Mouse (Mus musculus): ENCODE data around the gene Gnat2. TPM values are rescaled to one million over a fixed set of nuclear protein-coding genes. Genes with fewer than 3 reads are reported as not detected.

Gnat2 gene
- total and polyA plus RNA-seq, 2 experiments from 2014 or later: 1.1 TPM; not detected in 1

DNA sequence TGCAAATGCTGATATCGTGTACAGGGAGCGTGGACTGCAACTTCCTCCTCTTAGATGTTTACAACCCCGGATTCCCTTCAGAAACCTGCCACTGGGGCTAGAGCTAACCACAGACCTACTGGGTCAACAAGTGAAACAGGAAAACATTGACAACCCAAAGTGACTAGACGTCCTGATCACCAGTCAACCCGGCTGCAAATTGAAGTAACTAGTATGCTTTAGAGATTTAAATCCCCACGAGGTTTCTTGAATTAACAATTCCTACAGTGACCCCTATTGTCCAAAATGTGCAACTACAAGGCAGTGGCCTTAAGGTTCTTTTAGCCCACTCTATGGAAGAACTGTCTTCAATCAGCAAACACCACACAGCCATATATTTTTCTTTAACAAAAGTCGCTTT, 31.2 kb upstream of the Gnat2 start:
- WGBS: 15% methylated on average over 7 of the region's 7 CpGs
- peak overlapping the region; percentile 14; the same call in 1 of the 2 replicates for H3K4me2 ChIP-seq (ENCODE audit: low read depth, low read length)
- no peaks in the 10 kb centered on the region for H3K36me3 ChIP-seq (replicated peaks; ENCODE audit: control insufficient read depth, insufficient read depth, low read length)
- no peak overlapping the region for H3K27ac ChIP-seq (ENCODE audit: low read depth)
- H3K4me3 ChIP-seq (ENCODE audit: low read depth, low read length): no peak overlapping the region
- peak; percentile 74 for DNase-seq (ENCODE audit: low spot score)
- TF ChIP-seq EP300 (IDR thresholded peaks at IDR 0.05; ENCODE audit: low read depth): no peak
- peak; percentile 76 for TF ChIP-seq CTCF (IDR thresholded peaks at IDR 0.05; ENCODE audit: low read depth)
- no peaks in the 10 kb centered on the region for H3K4me1 ChIP-seq (ENCODE audit: control insufficient read depth, insufficient read depth)
- no peak overlapping the region for H3K9ac ChIP-seq (replicated peaks; ENCODE audit: low read depth, low read length)
- H3K9me3 ChIP-seq (replicated peaks; ENCODE audit: control insufficient read depth, low read length): no peaks in the 10 kb centered on the region
- no peaks in the 10 kb centered on the region for H3K27me3 ChIP-seq (ENCODE audit: control insufficient read depth, insufficient read depth, low read length)
- no peak for ATAC-seq (ENCODE audit: insufficient read depth, low read depth)

DNA sequence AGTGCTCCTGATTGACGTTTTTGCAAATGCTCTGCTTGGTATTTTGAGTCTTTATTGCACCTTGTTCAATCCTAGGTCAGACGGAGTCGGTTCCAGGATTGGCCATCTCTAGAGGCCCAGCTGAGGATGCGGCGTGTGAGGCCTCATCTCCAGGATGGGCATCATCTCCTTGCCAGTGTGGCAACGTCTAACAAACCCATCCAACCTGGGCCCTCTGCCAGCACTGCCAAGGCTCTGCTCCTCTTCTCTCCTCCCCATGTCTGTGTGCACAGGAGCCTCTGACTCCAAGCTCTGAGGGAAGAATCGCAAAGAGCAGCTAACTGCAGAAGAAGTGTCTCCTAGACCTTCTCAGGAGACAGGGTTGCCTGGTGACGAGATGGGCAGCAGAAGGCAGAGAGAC, 29.9 kb upstream of the Gnat2 start:
- Histone ChIP-seq H3K4me1 (ENCODE audit: control insufficient read depth, insufficient read depth) (no peaks in the 10 kb centered on the region), H3K4me2 (ENCODE audit: low read depth, low read length) (no peak overlapping the region), H3K9me3 (replicated peaks; ENCODE audit: control insufficient read depth, low read length) (no peaks in the 10 kb centered on the region), H3K36me3 (replicated peaks; ENCODE audit: control insufficient read depth, insufficient read depth, low read length) (no peaks in the 10 kb centered on the region), H3K27ac (ENCODE audit: low read depth) (no peak overlapping the region), H3K4me3 (ENCODE audit: low read depth, low read length) (no peak overlapping the region), H3K9ac (replicated peaks; ENCODE audit: low read depth, low read length) (no peak overlapping the region), H3K27me3 (ENCODE audit: control insufficient read depth, insufficient read depth, low read length) (no peaks in the 10 kb centered on the region)
- TF ChIP-seq CTCF (IDR thresholded peaks at IDR 0.05; ENCODE audit: low read depth): no peak
- no peak for TF ChIP-seq EP300 (IDR thresholded peaks at IDR 0.05; ENCODE audit: low read depth)
- DNase-seq (ENCODE audit: low spot score) (no peak), ATAC-seq (ENCODE audit: insufficient read depth, low read depth) (no peak)
- 78% methylated on average over 8 of the region's 8 CpGs for WGBS

DNA sequence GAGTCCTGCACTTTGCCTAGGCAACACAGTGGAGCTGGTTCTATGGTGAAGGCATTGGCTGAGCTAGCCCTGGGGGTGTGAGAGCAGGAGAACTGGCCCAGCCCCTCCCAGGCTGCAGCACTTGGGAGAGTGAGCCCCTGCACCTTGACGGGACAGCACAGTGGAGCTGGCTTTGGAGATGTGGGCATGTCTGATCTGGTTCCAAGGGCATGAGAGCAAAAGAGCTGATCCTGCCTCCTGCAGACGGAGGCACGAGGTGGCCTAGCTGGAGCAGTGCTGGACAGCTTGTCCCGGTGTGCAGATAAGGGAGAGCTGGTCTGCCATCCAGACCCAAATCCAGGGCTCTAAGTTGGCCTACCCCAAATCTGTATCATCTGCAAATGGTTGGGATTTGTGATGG, 27.9 kb upstream of the Gnat2 start:
- no peak overlapping the region for H3K4me2 ChIP-seq (ENCODE audit: low read depth, low read length)
- H3K4me1 ChIP-seq (ENCODE audit: control insufficient read depth, insufficient read depth): peaks cover 4% of the 10 kb centered on the region; the same call in 1 of the 2 replicates
- 32% methylated on average over 4 of the region's 4 CpGs for WGBS
- H3K9ac ChIP-seq (replicated peaks; ENCODE audit: low read depth, low read length): no peak overlapping the region
- no peaks in the 10 kb centered on the region for H3K27me3 ChIP-seq (ENCODE audit: control insufficient read depth, insufficient read depth, low read length)
- no peaks in the 10 kb centered on the region for H3K9me3 ChIP-seq (replicated peaks; ENCODE audit: control insufficient read depth, low read length)
- no peaks in the 10 kb centered on the region for H3K36me3 ChIP-seq (replicated peaks; ENCODE audit: control insufficient read depth, insufficient read depth, low read length)
- ATAC-seq (ENCODE audit: insufficient read depth, low read depth): no peak
- no peak overlapping the region for H3K27ac ChIP-seq (ENCODE audit: low read depth)
- TF ChIP-seq CTCF (IDR thresholded peaks at IDR 0.05; ENCODE audit: low read depth) (no peak), EP300 (IDR thresholded peaks at IDR 0.05; ENCODE audit: low read depth) (no peak)
- H3K4me3 ChIP-seq (ENCODE audit: low read depth, low read length): no peak overlapping the region
- no peak for DNase-seq (ENCODE audit: low spot score)

DNA sequence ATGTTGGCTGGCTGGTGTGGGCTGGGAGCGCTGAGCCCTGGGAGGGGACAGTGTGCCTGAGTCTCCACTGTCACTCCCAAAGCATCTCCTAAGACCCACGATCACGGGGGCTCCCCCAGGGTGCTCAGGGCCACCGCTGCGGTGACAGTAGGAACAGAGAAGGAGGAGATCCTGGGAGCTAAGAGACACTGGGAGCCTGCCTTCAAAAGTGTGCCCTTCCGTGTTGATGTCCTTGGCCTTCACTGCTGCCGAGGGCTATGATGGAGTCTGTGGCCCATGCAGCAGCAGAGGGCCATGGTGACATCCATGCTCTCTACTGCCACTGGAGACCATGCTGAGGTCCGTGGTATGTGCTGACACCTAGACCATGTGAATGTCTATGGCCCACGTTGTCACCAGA, 27.0 kb upstream of the Gnat2 start:
- Histone ChIP-seq H3K36me3 (replicated peaks; ENCODE audit: control insufficient read depth, insufficient read depth, low read length) (no peaks in the 10 kb centered on the region), H3K9ac (replicated peaks; ENCODE audit: low read depth, low read length) (no peak overlapping the region; the same call in 1 of the 2 replicates), H3K9me3 (replicated peaks; ENCODE audit: control insufficient read depth, low read length) (no peaks in the 10 kb centered on the region), H3K27me3 (ENCODE audit: control insufficient read depth, insufficient read depth, low read length) (no peaks in the 10 kb centered on the region), H3K4me1 (ENCODE audit: control insufficient read depth, insufficient read depth) (peaks cover 4% of the 10 kb centered on the region; the same call in 1 of the 2 replicates), H3K4me3 (ENCODE audit: low read depth, low read length) (no peak overlapping the region), H3K4me2 (ENCODE audit: low read depth, low read length) (no peak overlapping the region), H3K27ac (ENCODE audit: low read depth) (no peak overlapping the region)
- 73% methylated on average over 9 of the region's 9 CpGs for WGBS
- TF ChIP-seq EP300 (IDR thresholded peaks at IDR 0.05; ENCODE audit: low read depth) (no peak), CTCF (IDR thresholded peaks at IDR 0.05; ENCODE audit: low read depth) (no peak)
- ATAC-seq (ENCODE audit: insufficient read depth, low read depth) (no peak), DNase-seq (ENCODE audit: low spot score) (no peak)

DNA sequence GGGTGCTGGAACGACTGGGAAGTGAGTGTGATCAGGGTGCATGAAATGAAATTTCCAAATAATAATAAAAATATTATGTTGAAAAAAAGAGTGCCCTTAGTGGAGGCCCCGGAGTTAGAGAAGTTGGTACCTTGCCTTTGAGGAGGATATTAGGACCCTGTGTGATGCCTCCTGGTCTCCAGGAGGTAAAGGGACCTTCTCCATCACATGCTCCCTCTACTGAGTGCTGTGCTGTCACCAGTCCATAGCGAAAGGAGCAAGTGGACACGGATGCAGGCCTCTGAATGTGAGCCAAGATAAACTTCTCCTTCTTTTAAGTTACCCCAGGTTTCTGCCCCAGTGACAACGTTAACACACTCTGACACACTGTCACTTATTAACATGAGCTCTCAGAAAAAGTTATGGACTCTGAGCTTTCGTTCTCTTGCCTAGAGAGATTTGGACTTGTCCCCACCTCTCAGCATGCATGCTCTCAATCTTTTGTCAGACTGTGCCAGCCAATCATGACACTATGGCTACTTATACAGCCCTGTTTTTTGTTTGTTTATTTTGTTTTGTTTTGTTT, 25.1 kb upstream of the Gnat2 start:
- Histone ChIP-seq H3K9ac (replicated peaks; ENCODE audit: low read depth, low read length) (no peak overlapping the region), H3K27ac (ENCODE audit: low read depth) (no peak overlapping the region), H3K4me3 (ENCODE audit: low read depth, low read length) (no peak overlapping the region), H3K36me3 (replicated peaks; ENCODE audit: control insufficient read depth, insufficient read depth, low read length) (no peaks in the 10 kb centered on the region), H3K9me3 (replicated peaks; ENCODE audit: control insufficient read depth, low read length) (no peaks in the 10 kb centered on the region), H3K4me1 (ENCODE audit: control insufficient read depth, insufficient read depth) (peaks cover 4% of the 10 kb centered on the region; the same call in 1 of the 2 replicates), H3K27me3 (ENCODE audit: control insufficient read depth, insufficient read depth, low read length) (no peaks in the 10 kb centered on the region), H3K4me2 (ENCODE audit: low read depth, low read length) (no peak overlapping the region)
- WGBS: 54% methylated on average over 6 of the region's 6 CpGs
- DNase-seq (ENCODE audit: low spot score) (no peak), ATAC-seq (ENCODE audit: insufficient read depth, low read depth) (no peak)
- no peak for TF ChIP-seq EP300 (IDR thresholded peaks at IDR 0.05; ENCODE audit: low read depth)
- TF ChIP-seq CTCF (IDR thresholded peaks at IDR 0.05; ENCODE audit: low read depth): no peak

DNA sequence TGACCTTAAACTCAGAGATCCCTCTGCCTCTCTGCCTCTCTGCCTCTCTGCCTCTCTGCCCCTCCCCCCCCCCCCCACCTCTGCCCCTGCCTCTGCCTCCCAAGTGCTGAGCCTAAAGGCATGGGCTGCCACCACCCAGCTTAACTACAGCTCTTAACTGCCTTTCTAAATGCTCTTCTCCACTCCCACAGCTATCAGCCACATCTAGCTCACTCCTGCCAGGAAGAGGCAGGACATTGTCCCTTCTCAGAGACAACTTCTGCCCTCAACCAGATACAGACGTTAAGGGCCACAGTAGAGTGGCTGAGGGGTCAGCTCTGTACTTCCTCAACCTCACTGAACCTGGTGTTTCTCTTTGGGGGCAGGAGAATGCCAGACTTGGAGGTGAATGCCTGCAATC, 23.8 kb upstream of the Gnat2 start:
- TF ChIP-seq CTCF (IDR thresholded peaks at IDR 0.05; ENCODE audit: low read depth) (no peak), EP300 (IDR thresholded peaks at IDR 0.05; ENCODE audit: low read depth) (no peak)
- no peak overlapping the region for H3K4me2 ChIP-seq (ENCODE audit: low read depth, low read length)
- H3K9ac ChIP-seq (replicated peaks; ENCODE audit: low read depth, low read length): no peak overlapping the region

More for the DNA sequence above, 23.8 kb upstream of the Gnat2 start:
- Histone ChIP-seq H3K36me3 (replicated peaks; ENCODE audit: control insufficient read depth, insufficient read depth, low read length) (peaks cover 2% of the 10 kb centered on the region; the same call in 1 of the 2 replicates), H3K9me3 (replicated peaks; ENCODE audit: control insufficient read depth, low read length) (no peaks in the 10 kb centered on the region), H3K4me1 (ENCODE audit: control insufficient read depth, insufficient read depth) (peaks cover 4% of the 10 kb centered on the region; the same call in 1 of the 2 replicates), H3K27ac (ENCODE audit: low read depth) (0 out of 2 replicates have a peak overlapping the region, but pooled peaks have one; percentile 1), H3K4me3 (ENCODE audit: low read depth, low read length) (no peak overlapping the region), H3K27me3 (ENCODE audit: control insufficient read depth, insufficient read depth, low read length) (no peaks in the 10 kb centered on the region)
- WGBS: 3% methylated on average over 1 of the region's 1 CpGs
- ATAC-seq (ENCODE audit: insufficient read depth, low read depth) (no peak), DNase-seq (ENCODE audit: low spot score) (no peak)
